In genomic region chr9:95525961-95526360, GRCm38 (mm10) we compare ENCODE assay signal across 8 mouse cellular contexts. TPM values are rescaled to one million over a fixed set of nuclear protein-coding genes. Genes with fewer than 3 reads are reported as not detected.
A peak's percentile ranks its signal among the peaks of the same experiment; 100 is the strongest.
DNase-seq lines count a peak whose midpoint lies in the region; ATAC-seq and TF ChIP-seq lines count a peak whose summit lies in the region.

No protein-coding gene starts in this region.

- ATAC-seq in intestine, postnatal 0 days = no peak
- ATAC-seq in midbrain, embryonic 11.5 days (ENCODE audit: low FRiP score) = peak; percentile 87; the same call in 1 of the 2 replicates

- no peak overlapping the region for H3K27ac ChIP-seq in intestine, postnatal 0 days (ENCODE audit: low read depth, low read length)
- H3K27ac ChIP-seq in midbrain, embryonic 11.5 days (ENCODE audit: low read depth, low read length) = no peak overlapping the region

- no peak overlapping the region for H3K4me3 ChIP-seq in intestine, postnatal 0 days (ENCODE audit: low read depth, low read length)
- H3K4me3 ChIP-seq in midbrain, embryonic 11.5 days (ENCODE audit: low read depth, low read length) = no peak overlapping the region

- TF ChIP-seq CTCF in intestine, postnatal 0 days (IDR thresholded peaks at IDR 0.05; ENCODE audit: low read depth) = peak; percentile 69

- peak; percentile 61 for DNase-seq in left cerebral cortex, postnatal 4 days
- no peak for DNase-seq in left cerebral cortex, postnatal 36 days (ENCODE audit: low spot score in 2 of 2)
- DNase-seq in ZHBTc4 (ENCODE audit: low read depth, low spot score) = peak; percentile 51
- DNase-seq in embryo, embryonic 10.5 days (ENCODE audit: low spot score) = peak; percentile 57
- DNase-seq in midbrain, embryonic 11.5 days (ENCODE audit: low spot score, missing footprints) = peak; percentile 75
- DNase-seq in c-Kit-positive CD71-positive TER-119-positive erythroid progenitor cells, embryonic 14.5 days (ENCODE audit: low spot score) = no peak
- no peak for DNase-seq in urinary bladder, adult 18-20 months (ENCODE audit: low spot score in 2 of 2)

- intact Hi-C loops in left cerebral cortex, postnatal 4 days (cut with DNase I) = loop anchor here (10.0 kb wide), 1 partner anchor 169 kb away; no protein-coding TSS in a partner anchor
- intact Hi-C loops in left cerebral cortex, postnatal 36 days (cut with DNase I) = no loop called here

- no peaks in the 10 kb centered on the region for H3K4me1 ChIP-seq in intestine, postnatal 0 days (replicated peaks; ENCODE audit: control insufficient read depth, insufficient read depth, low read length)
- no peaks in the 10 kb centered on the region for H3K4me1 ChIP-seq in midbrain, embryonic 11.5 days (ENCODE audit: control insufficient read depth, insufficient read depth, low read length)

- H3K27me3 ChIP-seq in intestine, postnatal 0 days (replicated peaks; ENCODE audit: control insufficient read depth, insufficient read depth, low read length) = no peaks in the 10 kb centered on the region
- H3K27me3 ChIP-seq in midbrain, embryonic 11.5 days (ENCODE audit: control insufficient read depth, insufficient read depth, low read length) = no peaks in the 10 kb centered on the region

- WGBS in intestine, postnatal 0 days = 15% methylated on average over 2 of the region's 2 CpGs
- 16% methylated on average over 2 of the region's 2 CpGs for WGBS in midbrain, embryonic 11.5 days

- no peaks in the 10 kb centered on the region for H3K36me3 ChIP-seq in intestine, postnatal 0 days (ENCODE audit: control insufficient read depth, insufficient read depth)
- no peaks in the 10 kb centered on the region for H3K36me3 ChIP-seq in midbrain, embryonic 11.5 days (ENCODE audit: control insufficient read depth, insufficient read depth, low read length)

- H3K9ac ChIP-seq in intestine, postnatal 0 days (ENCODE audit: low read depth, low read length) = no peak overlapping the region
- H3K9ac ChIP-seq in midbrain, embryonic 11.5 days (ENCODE audit: low read length) = no peak overlapping the region

- H3K9me3 ChIP-seq in intestine, postnatal 0 days (ENCODE audit: control insufficient read depth) = no peaks in the 10 kb centered on the region
- no peaks in the 10 kb centered on the region for H3K9me3 ChIP-seq in midbrain, embryonic 11.5 days (ENCODE audit: control insufficient read depth, low read length)

- no peak overlapping the region for H3K4me2 ChIP-seq in intestine, postnatal 0 days (replicated peaks; ENCODE audit: low read depth)
- H3K4me2 ChIP-seq in midbrain, embryonic 11.5 days = no peak overlapping the region

RNA-seq across cellular contexts. Expression of gene U2surp, which starts 14.2 kb away (rescaled TPM):
- 10 to 100 TPM; 80.4 to 87.4 TPM for total RNA-seq in left cerebral cortex, postnatal 4 days (2021)
- 10 to 100 TPM; 57.8 to 71.5 TPM for total RNA-seq in left cerebral cortex, postnatal 36 days (2021)
- 97.5 and 112 TPM in 2 replicates for polyA plus RNA-seq in intestine, postnatal 0 days (2015; fragmentation: Nextera tagmentation; extraction: Ambion mirVana)
- 157 and 169 TPM in 2 replicates for polyA plus RNA-seq in midbrain, embryonic 11.5 days (2014; fragmentation: Nextera tagmentation; extraction: Ambion mirVana)

RNA-seq across cellular contexts. Expression of gene Paqr9, which starts 33.5 kb away (rescaled TPM):
- 10 to 100 TPM; 32.0 to 32.2 TPM for total RNA-seq in left cerebral cortex, postnatal 4 days (2021)
- total RNA-seq in left cerebral cortex, postnatal 36 days (2021) = 10 to 100 TPM; 35.4 to 37.0 TPM
- 22.1 and 23.2 TPM in 2 replicates for polyA plus RNA-seq in intestine, postnatal 0 days (2015; fragmentation: Nextera tagmentation; extraction: Ambion mirVana)
- 0.33 and 0.36 TPM in 2 replicates for polyA plus RNA-seq in midbrain, embryonic 11.5 days (2014; fragmentation: Nextera tagmentation; extraction: Ambion mirVana)

Comparison
In these comparisons a context has a peak if more than half of its experiments do, and no peak if none do; other contexts are left out.
1. DNase-seq: peak in left cerebral cortex, postnatal 4 days (single experiment), ZHBTc4 (single experiment), embryo, embryonic 10.5 days (single experiment) and midbrain, embryonic 11.5 days (single experiment); none in left cerebral cortex, postnatal 36 days (0 of 2), c-Kit-positive CD71-positive TER-119-positive erythroid progenitor cells, embryonic 14.5 days (single experiment) and urinary bladder, adult 18-20 months (0 of 2).